8 mouse cellular contexts compared by ENCODE assay signal in genomic region chr12:8511037-8511882, GRCm38 (mm10). TPM values are rescaled to one million over a fixed set of nuclear protein-coding genes. Genes with fewer than 3 reads are reported as not detected.
DNase-seq lines count a peak whose midpoint lies in the region; ATAC-seq and TF ChIP-seq lines count a peak whose summit lies in the region.
"Had no signal": no experiment of that assay in that cellular context is flagged by ENCODE, and none has a peak within 500 bp of the region (broad histone marks: within the 10 kb centered on the region; RNA-seq: fewer than 3 reads in every experiment).

No protein-coding gene starts in this region.

- H3K4me3 ChIP-seq in kidney, embryonic 14.5 days (ENCODE audit: low read length): no peak overlapping the region
- no peak overlapping the region for H3K4me3 ChIP-seq in intestine, embryonic 15.5 days (replicated peaks)
- H3K4me3 ChIP-seq in cerebellum, adult 2 months (replicated peaks; ENCODE audit: insufficient read depth, low read depth, low read length): no peak overlapping the region

- POLR2A ChIA-PET in Patski (lab: Charles Lee): no interaction called here

- in situ Hi-C loops in Patski (cut with MboI; ENCODE audit: low pct_unique_long_range_greater_than_20kb): no loop called here

- TF ChIP-seq CTCF in Patski (IDR thresholded peaks at IDR 0.05): no peak
- TF ChIP-seq CTCF in cerebellum, adult 2 months (IDR thresholded peaks at IDR 0.05; ENCODE audit: borderline replicate concordance, insufficient read depth, low read depth, low read length): no peak

- H3K4me2 ChIP-seq in kidney, embryonic 14.5 days (replicated peaks; ENCODE audit: low read depth, low read length): 0 out of 2 replicates have a peak overlapping the region, but pooled peaks have one; percentile 2
- peak overlapping the region; percentile 37 for H3K4me2 ChIP-seq in intestine, embryonic 15.5 days (replicated peaks)

- H3K9me3 ChIP-seq in kidney, embryonic 14.5 days (ENCODE audit: control insufficient read depth, low read length): no peaks in the 10 kb centered on the region
- no peaks in the 10 kb centered on the region for H3K9me3 ChIP-seq in intestine, embryonic 15.5 days

- H3K9ac ChIP-seq in kidney, embryonic 14.5 days (ENCODE audit: low read depth, low read length): no peak overlapping the region
- no peak overlapping the region for H3K9ac ChIP-seq in intestine, embryonic 15.5 days

- H3K4me1 ChIP-seq in kidney, embryonic 14.5 days (ENCODE audit: control insufficient read depth, insufficient read depth, low read length): no peaks in the 10 kb centered on the region
- H3K4me1 ChIP-seq in intestine, embryonic 15.5 days (replicated peaks): peaks cover 12% of the 10 kb centered on the region
- H3K4me1 ChIP-seq in cerebellum, adult 2 months (ENCODE audit: control insufficient read depth, insufficient read depth, low read length): peaks cover 4% of the 10 kb centered on the region; the same call in 1 of the 2 replicates

- H3K36me3 ChIP-seq in kidney, embryonic 14.5 days (ENCODE audit: control insufficient read depth, insufficient read depth, low read length): no peaks in the 10 kb centered on the region
- no peaks in the 10 kb centered on the region for H3K36me3 ChIP-seq in intestine, embryonic 15.5 days

- TF ChIP-seq POLR2A in cerebellum, adult 2 months (IDR thresholded peaks at IDR 0.05; ENCODE audit: borderline replicate concordance, insufficient read depth, low read length): no peak

- ATAC-seq in kidney, embryonic 14.5 days (ENCODE audit: low FRiP score, low TSS enrichment): peak; percentile 69
- peak; percentile 83 for ATAC-seq in Patski
- ATAC-seq in intestine, embryonic 15.5 days: peak; percentile 86

- H3K27ac ChIP-seq in kidney, embryonic 14.5 days (ENCODE audit: low read depth, low read length): no peak overlapping the region
- peak overlapping the region; percentile 71 for H3K27ac ChIP-seq in intestine, embryonic 15.5 days
- no peak overlapping the region for H3K27ac ChIP-seq in cerebellum, adult 2 months (ENCODE audit: insufficient read depth, low read length)

- no peak for DNase-seq in kidney, postnatal 14 days
- peak; percentile 68 for DNase-seq in 416B (ENCODE audit: low read depth)
- no peak for DNase-seq in Patski (ENCODE audit: low read depth, low spot score)
- no peak for DNase-seq in spleen, postnatal 14 days (ENCODE audit: low spot score in 2 of 2)
- no peak for DNase-seq in cerebellum, adult 2 months
- DNase-seq: midbrain, embryonic 14.5 days had no signal

- WGBS in kidney, embryonic 14.5 days: 42% methylated on average over 18 of the region's 18 CpGs
- WGBS in intestine, embryonic 15.5 days: 49% methylated on average over 18 of the region's 18 CpGs
- WGBS in cerebellum, adult 2 months: 52% methylated on average over 18 of the region's 18 CpGs

- no peaks in the 10 kb centered on the region for H3K27me3 ChIP-seq in kidney, embryonic 14.5 days (ENCODE audit: control insufficient read depth, insufficient read depth, low read length)
- H3K27me3 ChIP-seq in Patski: no peaks in the 10 kb centered on the region
- H3K27me3 ChIP-seq in intestine, embryonic 15.5 days (replicated peaks): no peaks in the 10 kb centered on the region
- H3K27me3 ChIP-seq in cerebellum, adult 2 months (ENCODE audit: control insufficient read depth, insufficient read depth, low read length): no peaks in the 10 kb centered on the region

- CTCF ChIA-PET in Patski (lab: Charles Lee): interaction anchor here (1.2 kb wide), 1 partner anchor 178 kb away, joined by 4 read pairs; no protein-coding TSS in a partner anchor

RNA-seq across cellular contexts. Expression of gene Rhob, which starts 11.5 kb away (rescaled TPM):
- polyA plus RNA-seq in kidney, embryonic 14.5 days (2014; fragmentation: Nextera tagmentation; extraction: Ambion mirVana): 38.3 and 43.6 TPM in 2 replicates
- 217 TPM for polyA plus RNA-seq in Patski (2021)
- polyA plus RNA-seq in intestine, embryonic 15.5 days (2015; fragmentation: Nextera tagmentation; extraction: Ambion mirVana): 32.2 and 32.4 TPM in 2 replicates
- 295 and 299 TPM in 2 replicates for polyA plus RNA-seq in cerebellum, adult 2 months (2012; rRNA removed)
